Mouse (Mus musculus) cerebellum, postnatal 36 days (tissue): ENCODE measurements around the gene Ramp1.

Experiments used
- DNase-seq, 2 experiments: peaks; one replicate each; pipeline ENCODE4 v3.0.0; 2021 to 2022; ENCODE audit warnings: mixed read lengths in 2 of 2

The Ramp1 gene

DNA sequence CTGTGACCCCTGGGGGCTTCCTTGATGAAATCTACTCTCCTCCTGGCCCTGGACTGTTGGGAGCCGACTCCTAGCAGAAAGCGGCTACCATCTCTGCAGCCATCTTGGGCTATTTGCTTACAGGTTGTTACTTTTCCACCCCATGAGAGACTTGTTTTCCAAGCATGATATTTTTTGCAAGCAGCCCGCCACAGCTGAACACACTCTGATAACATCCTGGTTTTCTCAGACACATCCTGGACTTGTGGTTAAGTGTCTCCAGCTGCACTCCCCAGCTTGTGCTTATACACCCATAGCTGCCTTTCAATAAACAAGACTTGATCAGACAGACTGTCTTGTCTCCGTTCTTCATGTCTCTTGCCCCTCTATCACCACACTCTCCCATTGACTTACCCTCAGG lies 61.6 kb downstream of the Ramp1 start:
- DNase-seq: no peak

DNA sequence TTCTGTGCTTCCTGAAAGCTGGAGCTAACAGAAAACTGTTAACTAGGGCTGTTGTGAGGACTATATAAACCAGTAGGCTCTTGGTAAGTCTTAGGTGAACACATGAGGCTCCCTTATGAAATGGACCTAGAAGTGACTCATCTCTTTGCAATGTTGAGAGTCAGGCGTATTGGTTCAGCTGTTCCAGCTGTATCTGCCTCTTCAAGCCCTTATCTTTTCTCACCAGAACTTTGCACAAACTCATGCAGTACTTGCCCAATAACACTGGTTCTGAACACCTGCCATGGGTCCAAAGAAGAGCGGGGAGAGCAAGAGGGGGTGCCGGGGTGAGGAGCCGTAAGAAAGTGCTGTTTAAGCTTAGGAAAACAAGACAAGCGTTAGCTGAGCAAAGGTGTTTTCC lies 68.6 kb downstream of the Ramp1 start:
- no peak for DNase-seq

DNA sequence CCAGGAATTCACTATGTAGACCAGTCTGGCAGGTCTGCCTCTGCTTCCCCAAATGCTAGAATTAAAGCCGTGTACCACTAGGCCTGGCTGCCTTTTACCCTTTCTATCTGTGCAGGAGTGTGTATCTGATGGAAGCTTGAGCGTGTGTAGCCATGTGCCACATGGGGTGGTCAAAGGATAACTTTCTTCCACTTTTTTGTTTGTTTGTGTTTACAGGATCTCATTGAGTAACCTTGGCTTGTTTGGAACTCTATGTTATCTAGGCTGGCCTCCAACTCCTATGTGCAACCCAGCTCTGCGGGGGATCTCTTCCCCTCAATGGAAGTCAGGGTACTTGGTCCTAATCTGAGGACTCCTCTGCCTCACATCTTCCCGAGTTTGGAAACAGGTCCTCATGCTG lies 69.3 kb downstream of the Ramp1 start:
- peak in 1 of 2 experiments; percentile 7 for DNase-seq

DNA sequence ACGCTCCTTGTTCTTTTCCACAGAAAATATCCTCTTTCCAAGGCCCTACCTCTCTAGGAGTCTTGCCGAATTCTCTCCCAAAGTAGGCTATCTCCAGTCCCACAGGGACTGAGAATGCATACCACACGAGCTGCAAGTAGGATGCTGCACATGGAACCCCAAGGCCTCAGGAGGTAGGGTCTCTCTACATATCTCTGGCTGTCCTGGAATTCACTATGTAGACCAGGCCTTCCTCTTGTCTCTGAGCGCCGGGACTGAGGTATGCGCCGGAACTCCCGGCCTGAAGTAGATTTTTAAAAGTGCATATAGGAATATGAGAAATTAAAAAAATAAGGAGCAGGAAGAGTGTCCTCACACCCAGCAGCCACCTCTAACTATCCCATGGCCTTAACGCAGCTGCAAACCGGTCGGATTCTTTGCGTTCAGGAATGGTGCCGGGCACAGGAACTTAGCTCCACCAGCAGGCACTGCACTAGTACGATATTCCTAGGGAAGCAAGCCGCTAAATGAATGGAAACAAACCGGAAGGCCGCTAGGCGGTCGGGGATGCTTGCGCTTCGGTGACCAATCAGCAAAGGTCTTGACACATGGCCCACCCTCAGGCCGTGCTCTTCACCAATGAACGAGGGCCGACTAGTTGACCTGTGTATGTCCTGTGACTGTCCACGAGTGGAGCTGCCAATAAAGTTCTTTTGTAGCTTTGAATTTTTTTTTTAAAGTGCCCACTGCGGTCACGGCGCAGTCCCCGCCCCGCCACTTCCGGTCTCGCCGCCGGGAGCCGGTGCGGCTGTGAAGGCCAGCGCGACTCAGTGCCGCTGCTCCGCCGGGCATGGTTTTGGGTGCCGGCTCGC lies 70.2 kb downstream of the Ramp1 start, which contains the start of gene Ube2f:
Gene Ube2f, plus strand, starts transcription at position 741 of the 851 bp plus-strand sequence.
- DNase-seq: peak; percentile 93

DNA sequence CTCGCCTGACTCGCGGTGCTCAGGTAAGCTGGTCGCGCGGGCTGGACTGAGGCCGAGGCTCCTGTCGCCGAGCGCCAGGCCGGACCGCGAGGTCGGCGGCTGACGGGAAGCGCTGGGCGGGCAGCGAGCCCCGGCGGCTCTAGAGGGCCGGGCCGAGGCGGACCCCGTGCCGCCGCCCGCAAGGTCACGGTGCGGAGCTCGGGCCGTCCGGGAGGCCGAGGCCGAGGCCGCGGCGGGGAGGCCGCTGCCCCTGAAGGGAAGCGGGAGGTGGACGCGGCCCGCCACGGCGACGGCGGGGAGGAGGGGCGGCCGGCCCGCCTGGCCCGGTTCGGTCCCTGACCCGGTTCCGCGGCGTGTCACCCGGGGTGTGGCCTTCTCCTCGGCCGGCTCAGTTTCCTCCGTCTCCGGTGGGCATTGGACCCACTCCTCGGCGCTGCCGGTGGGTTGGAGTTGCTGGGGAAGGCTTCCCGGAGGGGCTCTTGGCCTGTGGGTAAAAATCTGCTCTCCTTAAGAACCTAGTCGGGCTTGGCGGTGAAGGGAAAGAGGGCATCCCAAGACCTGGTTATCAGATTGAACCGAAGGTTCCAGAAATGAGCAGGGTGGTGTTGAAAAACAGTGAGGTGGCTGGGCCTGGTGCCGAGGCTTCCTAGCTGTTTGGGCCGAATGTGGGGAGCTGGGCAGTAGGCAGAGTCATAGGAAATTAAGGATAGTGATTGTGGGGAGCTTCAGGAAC lies 71.0 kb downstream of the Ramp1 start:
- peak; percentile 27 to 33 for DNase-seq

DNA sequence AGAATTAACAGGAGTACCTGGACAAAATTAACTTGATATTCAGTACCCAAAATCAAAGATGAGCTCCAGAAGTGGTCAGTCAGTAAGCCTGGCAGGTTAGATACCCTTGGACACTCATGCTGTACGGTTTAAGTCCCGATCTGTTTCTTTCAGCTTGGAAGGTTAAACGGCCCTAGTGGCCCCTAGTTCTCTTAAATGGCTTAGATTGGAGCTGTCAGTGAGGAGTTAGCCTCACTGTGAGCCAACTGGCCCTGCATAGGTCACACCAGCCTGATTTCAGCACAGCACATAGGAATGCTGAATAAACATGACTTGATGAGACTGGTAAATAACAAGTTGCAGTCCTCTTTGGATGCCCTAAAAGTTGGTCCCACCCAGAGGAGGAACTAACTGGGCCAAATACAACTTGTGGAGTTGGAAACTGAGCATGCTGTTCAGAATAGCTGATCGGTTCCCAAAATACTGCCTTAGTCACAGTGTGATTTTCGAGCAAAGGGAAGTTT lies 71.6 kb downstream of the Ramp1 start:
- DNase-seq: no peak

DNA sequence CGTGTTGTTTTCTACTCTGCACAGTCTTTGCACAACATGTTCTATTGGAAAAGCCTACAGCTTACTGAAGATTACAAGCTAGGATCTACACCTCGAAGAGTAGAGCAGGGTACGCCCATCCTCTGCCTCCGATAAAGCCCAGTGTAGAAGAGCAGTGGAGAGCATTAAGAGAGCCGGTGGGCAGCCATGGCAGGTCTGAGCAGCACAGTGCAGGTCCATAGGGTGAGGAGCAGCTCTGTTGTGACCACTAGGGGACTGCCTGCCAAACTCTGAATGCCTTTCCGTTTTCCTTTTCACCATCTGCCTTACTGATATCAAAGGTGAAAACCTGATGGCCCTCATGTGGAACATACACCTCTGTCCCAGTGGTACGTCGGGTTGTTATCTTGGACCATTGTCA lies 72.3 kb downstream of the Ramp1 start:
- peak; percentile 9 to 11 for DNase-seq

DNA sequence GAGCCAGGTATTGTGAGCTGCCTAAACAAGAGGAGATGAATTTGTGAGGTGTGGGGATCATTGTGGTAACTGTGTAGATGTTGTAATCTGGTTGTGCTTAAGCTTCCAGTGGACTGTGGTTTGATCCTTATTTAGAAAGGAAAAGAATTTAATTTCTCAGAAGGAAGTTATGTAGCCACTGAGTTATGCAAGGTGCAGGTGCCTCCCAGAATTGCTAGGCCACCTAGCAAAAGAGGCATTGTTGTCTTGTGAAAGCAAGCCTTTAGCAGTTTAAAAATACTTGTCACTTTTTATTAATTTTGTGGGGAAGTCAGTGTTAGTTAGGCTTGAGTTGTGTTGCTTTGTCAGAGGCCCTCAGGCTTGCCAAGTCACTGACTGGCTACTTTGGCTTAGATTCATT lies 78.3 kb downstream of the Ramp1 start:
- DNase-seq: no peak

DNA sequence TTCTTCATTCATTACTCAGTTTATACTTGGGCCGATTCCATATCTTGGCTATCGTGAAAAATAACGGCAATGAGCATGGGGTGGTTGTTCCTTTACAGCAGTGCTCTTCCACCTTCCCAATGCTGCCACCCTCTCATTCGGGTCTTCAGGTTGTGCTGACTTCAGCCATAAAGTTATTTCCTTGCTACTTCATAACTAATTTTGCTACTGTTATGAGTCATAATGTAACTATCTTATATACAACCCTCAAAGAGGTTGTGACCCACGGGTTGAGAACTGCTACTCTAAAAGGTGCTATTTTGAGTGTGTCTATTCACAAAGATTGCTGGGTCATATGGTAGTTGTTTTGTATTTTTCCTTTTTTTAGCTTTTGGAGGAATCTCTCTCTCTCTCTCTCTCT lies 80.2 kb downstream of the Ramp1 start:
- no peak for DNase-seq

DNA sequence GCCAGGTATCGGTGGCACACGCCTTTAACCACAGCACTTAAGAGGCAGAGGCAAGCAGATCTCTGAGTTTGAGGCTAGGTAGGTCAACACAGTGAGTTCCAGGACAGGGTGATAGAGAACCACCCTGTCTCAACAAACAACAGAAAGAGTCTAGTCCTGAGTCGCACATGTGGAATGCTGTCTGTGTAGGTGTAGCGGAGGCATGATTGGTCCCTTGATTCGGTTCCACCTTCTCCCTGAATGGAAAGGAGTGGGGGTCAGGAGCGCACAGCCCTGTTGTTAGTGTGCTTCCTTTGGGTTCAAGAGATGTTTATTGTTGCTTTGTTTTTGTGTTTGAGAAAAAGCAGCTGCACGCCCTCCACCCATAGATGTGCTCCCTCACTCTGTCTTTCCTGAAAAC lies 82.9 kb downstream of the Ramp1 start:
- DNase-seq: no peak

DNA sequence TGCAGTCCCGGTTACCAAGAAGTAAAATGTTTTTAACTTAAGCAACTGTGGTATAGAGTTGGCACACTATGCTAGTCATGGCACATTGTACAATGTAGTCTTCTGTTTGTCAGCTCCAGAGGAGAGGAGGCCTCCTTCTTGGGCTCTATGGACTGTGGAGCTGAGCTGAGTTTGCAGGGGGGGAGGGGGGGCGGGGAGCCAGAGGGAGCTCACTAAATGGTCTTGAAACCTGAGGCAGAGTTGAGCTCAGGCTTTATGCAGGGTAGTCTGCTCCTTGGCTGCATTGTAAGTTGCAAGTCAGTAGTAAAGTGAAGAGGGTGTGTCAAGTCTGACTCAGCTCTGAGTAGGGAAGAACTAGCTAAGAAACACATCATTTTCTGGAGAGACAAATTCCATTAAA lies 92.6 kb downstream of the Ramp1 start:
- no peak for DNase-seq
